Mouse (Mus musculus) erythroid progenitor cell, adult 5-6 weeks (primary cell): Measurements from ENCODE around the gene Osbpl6. TPM values are rescaled to one million over a fixed set of nuclear protein-coding genes. Genes with fewer than 3 reads are reported as not detected.

Source experiments
- ATAC-seq: replicated peaks from 2 replicates; pipeline ENCODE4 v1.8.0; 2016; ENCODE audit warnings: moderate number of reproducible peaks, mild to moderate bottlenecking, moderate TSS enrichment, inconsistent platforms; ENCODE audit not compliant: poor library complexity, low FRiP score, severe bottlenecking
- total RNA-seq, 2 experiments: library from RNA; stranded (forward) in 1 of 2; stranded (reverse) in 1 of 2; fragments of 150-400 nt in 1 of 2; fragments of 186-747, 209-891 nt in 1 of 2; gene quantifications; 2 replicates each; pipeline versions ENCODE4 v1.2.3 to v1.2.4; 2015 to 2017; ENCODE audit warnings: low replicate concordance in 2 of 2

Gene Osbpl6
- total RNA-seq, 2 experiments from 2014 or later = not detected

- ATAC-seq = no peak
Observed at GRCm38 (mm10) chr2:76417446-76418141, 11.3 kb downstream of the Osbpl6 start.

DNA sequence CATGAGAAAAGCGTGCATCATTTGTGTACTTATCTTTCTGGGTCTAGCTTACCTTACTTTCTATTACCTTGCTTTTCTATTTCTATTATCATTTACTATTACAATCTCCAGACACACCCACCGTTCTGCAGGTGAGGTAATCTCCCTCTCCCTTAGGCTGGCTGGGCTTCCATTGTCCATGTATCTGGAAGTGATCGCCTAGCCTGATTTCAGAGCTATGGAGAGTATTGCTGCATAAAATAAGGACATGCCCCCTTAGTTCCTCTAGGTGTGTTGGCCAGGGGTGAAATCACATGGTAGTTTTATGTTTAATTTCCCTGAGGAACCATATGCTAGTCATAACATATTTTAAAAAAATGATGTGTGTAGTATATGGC is 11.8 kb downstream of the Osbpl6 start:
- ATAC-seq = no peak

- ATAC-seq = no peak
Observed at GRCm38 (mm10) chr2:76421411-76421924, 15.2 kb downstream of the Osbpl6 start.

- ATAC-seq = no peak
Observed at GRCm38 (mm10) chr2:76426816-76427215, 20.5 kb downstream of the Osbpl6 start.

DNA sequence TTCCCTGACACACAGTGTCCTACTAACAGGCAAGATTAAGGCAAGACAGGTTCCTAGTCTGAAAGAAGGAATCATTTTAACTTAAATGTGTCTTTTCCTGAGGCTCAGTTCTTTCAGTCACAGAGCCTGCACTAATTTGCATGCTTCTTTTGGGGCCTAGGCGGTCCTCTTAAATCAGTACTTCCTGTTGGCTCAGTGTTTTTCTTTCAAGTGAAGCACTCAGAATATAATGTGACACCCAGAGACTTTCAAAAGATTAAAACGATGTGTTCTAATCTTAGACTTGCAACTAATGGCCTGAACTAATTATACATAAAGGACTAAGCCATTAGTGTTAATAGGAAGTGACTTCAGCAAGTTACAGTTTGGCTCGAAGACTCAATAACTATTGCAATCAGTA is 23.0 kb downstream of the Osbpl6 start:
- no peak for ATAC-seq

DNA sequence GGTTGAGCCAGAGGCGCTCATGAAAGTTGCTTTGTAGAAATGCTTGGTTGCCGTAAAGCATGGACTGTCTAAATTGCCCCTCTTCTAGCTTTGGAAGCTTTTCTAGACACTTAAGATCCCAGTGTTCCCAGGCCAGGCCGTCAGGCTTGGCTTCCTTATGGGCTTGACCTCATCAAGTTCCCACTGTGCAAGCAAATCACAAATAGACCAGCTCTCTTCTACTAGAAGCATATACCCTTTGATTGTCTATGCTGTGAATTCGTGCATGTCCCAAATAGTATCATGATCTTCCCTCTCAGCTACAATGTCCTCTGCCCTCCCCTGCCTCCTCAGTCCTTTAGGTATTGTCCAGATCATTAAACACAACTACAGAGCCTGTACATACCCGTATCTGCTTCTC is 23.5 kb downstream of the Osbpl6 start:
- ATAC-seq = no peak

- ATAC-seq = no peak
Observed at GRCm38 (mm10) chr2:76430539-76430938, 24.2 kb downstream of the Osbpl6 start.

DNA sequence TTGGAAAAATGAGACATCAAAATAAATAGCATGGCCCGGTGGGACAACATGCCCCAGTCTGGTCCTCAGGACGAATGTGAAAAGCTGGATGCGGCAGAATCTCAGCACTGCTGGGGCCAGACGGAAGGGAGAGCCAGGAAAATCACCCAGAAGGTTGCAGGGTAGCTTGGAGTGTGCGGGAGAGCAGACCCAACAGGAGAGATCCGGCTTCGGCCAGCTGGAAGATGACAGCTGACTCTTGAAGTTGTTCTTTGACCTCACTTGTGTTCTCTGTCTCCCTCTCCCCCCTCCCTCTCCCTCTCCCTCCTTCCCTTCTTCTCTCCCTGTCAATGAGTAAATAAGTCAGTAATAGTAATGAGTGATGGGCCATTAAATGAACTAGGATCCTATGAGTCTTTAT is 27.9 kb downstream of the Osbpl6 start:
- no peak for ATAC-seq

GRCm38 (mm10) chr2:76435667-76436239 is 29.4 kb downstream of the Osbpl6 start:
- ATAC-seq = no peak

DNA sequence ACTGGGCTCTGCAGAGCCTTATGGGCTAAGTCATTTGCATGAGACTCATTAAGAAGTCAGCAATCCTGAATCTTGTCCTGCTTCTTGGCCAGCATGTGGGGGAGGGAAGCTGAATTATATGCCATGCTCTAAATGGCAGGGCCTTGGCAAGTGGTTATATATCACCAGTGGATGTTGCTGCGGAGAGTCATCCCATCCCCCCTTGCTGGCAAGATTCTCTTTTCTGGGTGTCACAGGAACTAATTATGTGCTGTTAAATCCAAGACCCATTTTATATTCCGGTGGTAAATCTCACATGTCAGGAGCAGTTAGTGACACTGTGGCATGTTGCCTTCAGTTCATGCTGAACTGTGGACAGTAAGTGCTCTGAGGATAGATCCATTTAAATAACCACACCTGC is 31.1 kb downstream of the Osbpl6 start:
- no peak for ATAC-seq

GRCm38 (mm10) chr2:76439540-76439939 is 33.2 kb downstream of the Osbpl6 start:
- no peak for ATAC-seq

- ATAC-seq = no peak
Observed at GRCm38 (mm10) chr2:76442086-76442485, 35.8 kb downstream of the Osbpl6 start.

GRCm38 (mm10) chr2:76449836-76450355 is 43.6 kb downstream of the Osbpl6 start:
- no peak for ATAC-seq

- ATAC-seq = no peak
Observed at GRCm38 (mm10) chr2:76466723-76467122, 60.4 kb downstream of the Osbpl6 start.

- ATAC-seq = no peak
Observed at GRCm38 (mm10) chr2:76468204-76468603, 61.9 kb downstream of the Osbpl6 start.

- ATAC-seq = no peak
Observed at GRCm38 (mm10) chr2:76469091-76469750, 62.9 kb downstream of the Osbpl6 start.

DNA sequence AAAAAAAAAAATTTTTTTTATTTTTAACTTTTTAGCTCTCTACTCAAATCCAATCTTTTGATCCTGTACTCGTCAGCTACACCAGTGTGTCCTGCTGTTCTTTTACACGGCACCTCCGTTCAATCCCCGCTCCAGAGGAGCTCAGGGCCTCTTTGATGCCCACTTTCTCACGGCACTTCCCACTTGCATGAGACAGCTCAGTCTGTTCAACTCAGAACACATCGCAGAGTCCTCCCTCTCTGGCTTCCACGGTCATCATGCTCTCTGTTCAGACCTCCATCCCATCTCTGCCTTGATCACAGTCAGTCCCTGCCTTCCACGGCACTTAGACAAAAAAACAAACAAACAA is 63.4 kb downstream of the Osbpl6 start:
- ATAC-seq = no peak

- no peak for ATAC-seq
Observed at GRCm38 (mm10) chr2:76470391-76470790, 64.1 kb downstream of the Osbpl6 start.

DNA sequence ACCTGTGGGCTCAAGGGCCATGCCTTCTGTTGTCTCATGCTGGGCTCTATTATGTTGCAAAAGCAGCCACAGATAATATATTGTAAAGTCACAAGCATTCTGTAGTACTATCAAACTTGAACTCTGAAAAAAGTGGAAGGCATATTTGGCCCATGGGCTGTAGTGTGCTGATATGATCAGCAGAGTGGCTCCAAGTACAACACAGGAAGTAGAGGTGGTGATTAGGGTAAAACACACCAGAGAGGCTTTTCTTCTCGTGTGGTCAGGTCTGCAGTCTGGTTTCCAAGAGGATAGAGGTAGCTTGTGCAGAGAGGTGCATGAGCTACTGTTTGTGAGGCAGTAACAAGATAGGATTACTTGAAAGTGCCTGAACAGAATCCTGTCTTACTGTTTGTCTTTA is 69.5 kb downstream of the Osbpl6 start:
- ATAC-seq = no peak

GRCm38 (mm10) chr2:76488764-76489163 is 82.5 kb downstream of the Osbpl6 start:
- ATAC-seq = no peak

DNA sequence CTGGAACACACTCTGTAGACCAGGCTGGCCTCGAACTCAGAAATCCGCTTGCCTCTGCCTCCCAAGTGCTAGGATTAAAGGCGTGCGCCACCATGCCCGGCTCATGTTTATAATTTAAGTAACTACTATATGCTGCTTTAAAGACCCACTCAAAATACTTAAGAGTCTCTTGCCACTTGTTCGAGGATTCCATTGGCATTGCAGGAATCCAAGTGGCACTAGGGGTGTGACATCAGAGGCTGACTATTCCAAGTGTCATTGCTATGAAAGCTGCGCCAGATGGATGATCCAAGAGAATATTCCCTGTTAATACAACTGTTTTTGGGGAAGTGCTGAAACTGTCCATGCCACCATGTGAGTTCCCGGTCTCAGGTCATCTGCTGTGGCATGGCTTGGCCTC is 83.9 kb downstream of the Osbpl6 start:
- ATAC-seq = no peak
